Mouse (Mus musculus) cerebellum, adult 11 months (tissue): Measurements from ENCODE around the gene Flad1.

Source experiments
- DNase-seq: peaks from one replicate; pipeline ENCODE4 v3.0.0; 2022

Gene Flad1

GRCm38 (mm10) chr3:89395419-89395805, 16.3 kb downstream of the Flad1 start:
- DNase-seq: no peak

- peak; percentile 84 for DNase-seq
Observed at GRCm38 (mm10) chr3:89394894-89395256, 16.8 kb downstream of the Flad1 start.

- peak; percentile 87 for DNase-seq
Observed at GRCm38 (mm10) chr3:89394006-89394893, 17.4 kb downstream of the Flad1 start, which contains the start of gene Zbtb7b. Zbtb7b (minus strand) TSS chr3:89394776.

- peak; percentile 99 for DNase-seq
Observed at GRCm38 (mm10) chr3:89393605-89394004, 18.1 kb downstream of the Flad1 start.

- peak; percentile 59 for DNase-seq
Observed at GRCm38 (mm10) chr3:89392871-89393311, 18.8 kb downstream of the Flad1 start.

GRCm38 (mm10) chr3:89391663-89392511, 19.8 kb downstream of the Flad1 start:
- DNase-seq: peak; percentile 61

GRCm38 (mm10) chr3:89390699-89391662, 20.7 kb downstream of the Flad1 start:
- DNase-seq: peak; percentile 57

- DNase-seq: no peak
Observed at GRCm38 (mm10) chr3:89390111-89390515, 21.6 kb downstream of the Flad1 start.

- DNase-seq: no peak
Observed at GRCm38 (mm10) chr3:89388901-89389740, 22.5 kb downstream of the Flad1 start.

GRCm38 (mm10) chr3:89388134-89388881, 23.4 kb downstream of the Flad1 start:
- DNase-seq: peak; percentile 52

GRCm38 (mm10) chr3:89387632-89388031, 24.0 kb downstream of the Flad1 start:
- no peak for DNase-seq

- no peak for DNase-seq
Observed at GRCm38 (mm10) chr3:89386438-89387420, 24.9 kb downstream of the Flad1 start.

GRCm38 (mm10) chr3:89385451-89385850, 26.2 kb downstream of the Flad1 start:
- no peak for DNase-seq

GRCm38 (mm10) chr3:89384331-89385076, 27.2 kb downstream of the Flad1 start:
- DNase-seq: no peak

- no peak for DNase-seq
Observed at GRCm38 (mm10) chr3:89383651-89384255, 27.9 kb downstream of the Flad1 start.

- DNase-seq: no peak
Observed at GRCm38 (mm10) chr3:89382950-89383349, 28.7 kb downstream of the Flad1 start.

- no peak for DNase-seq
Observed at GRCm38 (mm10) chr3:89382033-89382882, 29.4 kb downstream of the Flad1 start.
